Mouse (Mus musculus): ENCODE measurements around the gene Dclk1. TPM values are rescaled to one million over a fixed set of nuclear protein-coding genes. Genes with fewer than 3 reads are reported as not detected.

Gene Dclk1
- polyA plus RNA-seq, 1 experiment from 2014 or later, result 30.2 TPM

DNA sequence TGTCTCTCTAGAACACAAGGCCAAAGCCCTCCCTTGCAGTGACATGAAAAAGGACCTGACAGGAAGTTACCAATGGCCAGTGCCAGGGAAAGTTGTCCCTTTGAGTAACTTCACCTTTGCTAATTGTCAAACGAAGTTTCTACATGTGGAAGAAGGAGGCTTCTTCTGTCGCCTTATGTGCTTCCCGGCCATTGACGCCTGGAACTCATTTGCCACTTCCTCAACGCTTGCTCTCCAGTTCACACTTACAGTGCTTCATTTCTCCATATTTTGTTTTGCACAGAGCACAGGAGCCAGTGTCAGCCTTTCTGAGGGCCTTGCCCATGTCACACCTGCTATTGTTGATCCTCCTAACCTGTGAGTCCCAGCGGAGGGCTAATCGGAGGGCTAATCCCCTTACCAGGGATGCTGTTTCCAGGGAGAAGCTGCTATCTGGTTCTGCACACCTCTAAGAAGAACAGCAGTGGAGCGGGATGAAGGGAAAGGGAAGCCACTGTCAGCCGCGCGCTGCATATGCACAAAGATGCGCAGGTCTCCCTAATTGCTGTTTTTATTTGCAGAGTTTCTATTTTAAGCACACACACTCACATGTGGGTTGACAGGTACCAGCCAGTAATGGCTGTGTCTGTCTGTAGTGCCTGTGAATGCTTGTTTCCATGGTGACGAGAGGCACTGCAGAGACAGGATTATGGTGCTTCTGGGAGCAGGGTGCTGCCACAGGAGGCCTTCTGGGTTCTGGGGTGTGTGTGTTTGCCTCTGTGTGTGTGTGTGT, 109.3 kb downstream of the Dclk1 start:
- DNase-seq (ENCODE audit: low spot score), result peak; percentile 44
- H3K4me3 ChIP-seq, result no peak overlapping the region
- no peaks in the 10 kb centered on the region for H3K9me3 ChIP-seq (replicated peaks)
- no peaks in the 10 kb centered on the region for H3K36me3 ChIP-seq
- H3K4me1 ChIP-seq, result peaks cover 38% of the 10 kb centered on the region
- H3K27me3 ChIP-seq (ENCODE audit: low read depth, poor library complexity, severe bottlenecking), result no peaks in the 10 kb centered on the region
- WGBS, result 57% methylated on average over 13 of the region's 13 CpGs
- peak overlapping the region; percentile 43 for H3K27ac ChIP-seq

DNA sequence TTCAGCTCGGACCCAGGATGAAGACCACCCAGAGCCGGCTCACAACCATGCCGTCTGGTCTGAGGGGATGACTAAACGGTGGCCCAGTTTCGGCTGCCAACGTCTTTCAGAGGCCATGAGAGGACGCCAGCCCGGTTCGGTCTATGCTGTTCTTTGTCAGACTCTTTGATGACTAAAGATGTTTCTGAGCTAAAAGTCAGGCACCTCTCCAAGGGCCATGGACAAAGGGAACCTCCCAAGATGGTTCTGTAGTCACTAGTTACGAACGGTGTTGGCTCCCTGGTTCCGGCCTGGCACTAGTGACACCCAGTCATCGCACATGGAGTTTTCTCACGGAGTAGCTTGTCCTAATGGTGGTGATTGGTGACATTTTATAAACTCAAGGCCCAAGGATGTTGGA, 110.4 kb downstream of the Dclk1 start:
- H3K36me3 ChIP-seq, result no peaks in the 10 kb centered on the region
- H3K4me3 ChIP-seq, result no peak overlapping the region
- WGBS, result 85% methylated on average over 14 of the region's 14 CpGs
- no peak for DNase-seq (ENCODE audit: low spot score)
- no peaks in the 10 kb centered on the region for H3K27me3 ChIP-seq (ENCODE audit: low read depth, poor library complexity, severe bottlenecking)
- H3K27ac ChIP-seq, result peak overlapping the region; percentile 43
- H3K4me1 ChIP-seq, result peaks cover 36% of the 10 kb centered on the region
- no peaks in the 10 kb centered on the region for H3K9me3 ChIP-seq (replicated peaks)

- Histone ChIP-seq H3K9me3 (replicated peaks) (no peaks in the 10 kb centered on the region), H3K27ac (no peak overlapping the region), H3K4me1 (peaks cover 29% of the 10 kb centered on the region), H3K36me3 (no peaks in the 10 kb centered on the region), H3K27me3 (ENCODE audit: low read depth, poor library complexity, severe bottlenecking) (no peaks in the 10 kb centered on the region), H3K4me3 (no peak overlapping the region)
- no peak for DNase-seq (ENCODE audit: low spot score)
- 94% methylated on average over 9 of the region's 9 CpGs for WGBS
These were observed 111.0 kb downstream of the Dclk1 start for GRCm38 (mm10) chr3:55353169-55353568.

- Histone ChIP-seq H3K36me3 (no peaks in the 10 kb centered on the region), H3K4me1 (peaks cover 29% of the 10 kb centered on the region), H3K4me3 (no peak overlapping the region), H3K27me3 (ENCODE audit: low read depth, poor library complexity, severe bottlenecking) (no peaks in the 10 kb centered on the region), H3K9me3 (replicated peaks) (no peaks in the 10 kb centered on the region), H3K27ac (peak overlapping the region; percentile 54)
- WGBS, result 58% methylated on average over 13 of the region's 13 CpGs
- no peak for DNase-seq (ENCODE audit: low spot score)
These were observed 111.8 kb downstream of the Dclk1 start for GRCm38 (mm10) chr3:55353909-55354511.

GRCm38 (mm10) chr3:55354765-55355164, 112.6 kb downstream of the Dclk1 start:
- H3K9me3 ChIP-seq (replicated peaks), result no peaks in the 10 kb centered on the region
- H3K36me3 ChIP-seq, result no peaks in the 10 kb centered on the region
- H3K27ac ChIP-seq, result no peak overlapping the region
- no peak for DNase-seq (ENCODE audit: low spot score)
- WGBS, result 17% methylated on average over 3 of the region's 3 CpGs
- H3K27me3 ChIP-seq (ENCODE audit: low read depth, poor library complexity, severe bottlenecking), result no peaks in the 10 kb centered on the region
- H3K4me1 ChIP-seq, result peaks cover 29% of the 10 kb centered on the region
- H3K4me3 ChIP-seq, result no peak overlapping the region

- H3K27ac ChIP-seq, result no peak overlapping the region
- H3K27me3 ChIP-seq (ENCODE audit: low read depth, poor library complexity, severe bottlenecking), result no peaks in the 10 kb centered on the region
- 88% methylated on average over 8 of the region's 8 CpGs for WGBS
- no peak overlapping the region for H3K4me3 ChIP-seq
- no peaks in the 10 kb centered on the region for H3K9me3 ChIP-seq (replicated peaks)
- DNase-seq (ENCODE audit: low spot score), result no peak
- H3K36me3 ChIP-seq, result no peaks in the 10 kb centered on the region
- H3K4me1 ChIP-seq, result peaks cover 9% of the 10 kb centered on the region
These were observed 116.3 kb downstream of the Dclk1 start for GRCm38 (mm10) chr3:55358486-55358885.

DNA sequence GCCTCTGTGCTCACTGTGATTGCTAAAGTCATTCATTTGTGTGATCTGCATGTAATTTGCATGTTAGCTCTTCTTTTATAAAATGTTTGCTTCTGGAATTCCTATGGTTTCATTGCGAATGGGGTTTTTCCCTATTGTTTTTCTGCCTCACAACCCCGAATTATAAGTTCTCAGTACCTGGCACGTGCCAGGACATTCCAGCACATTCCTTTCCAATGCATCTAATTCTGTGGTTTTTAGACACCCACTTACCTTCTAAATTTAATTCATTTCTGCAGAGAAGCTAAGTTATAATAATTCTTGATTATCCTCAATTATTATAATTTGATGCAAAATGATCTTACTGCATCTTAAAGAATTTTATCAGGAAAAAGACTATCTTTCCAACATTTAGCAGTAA, 118.7 kb downstream of the Dclk1 start:
- DNase-seq (ENCODE audit: low spot score), result no peak
- H3K27me3 ChIP-seq (ENCODE audit: low read depth, poor library complexity, severe bottlenecking), result no peaks in the 10 kb centered on the region
- H3K4me1 ChIP-seq, result no peaks in the 10 kb centered on the region
- H3K4me3 ChIP-seq, result no peak overlapping the region
- 88% methylated on average over 3 of the region's 3 CpGs for WGBS
- no peak overlapping the region for H3K27ac ChIP-seq
- no peaks in the 10 kb centered on the region for H3K9me3 ChIP-seq (replicated peaks)
- no peaks in the 10 kb centered on the region for H3K36me3 ChIP-seq

- Histone ChIP-seq H3K36me3 (no peaks in the 10 kb centered on the region), H3K27me3 (ENCODE audit: low read depth, poor library complexity, severe bottlenecking) (no peaks in the 10 kb centered on the region), H3K9me3 (replicated peaks) (no peaks in the 10 kb centered on the region), H3K4me3 (no peak overlapping the region), H3K27ac (no peak overlapping the region), H3K4me1 (no peaks in the 10 kb centered on the region)
- DNase-seq (ENCODE audit: low spot score), result no peak
- WGBS, result 93% methylated on average over 8 of the region's 8 CpGs
These were observed 125.0 kb downstream of the Dclk1 start for GRCm38 (mm10) chr3:55367166-55367565.

- no peak for DNase-seq (ENCODE audit: low spot score)
- Histone ChIP-seq H3K4me1 (peaks cover 6% of the 10 kb centered on the region), H3K36me3 (no peaks in the 10 kb centered on the region), H3K27me3 (ENCODE audit: low read depth, poor library complexity, severe bottlenecking) (no peaks in the 10 kb centered on the region), H3K9me3 (replicated peaks) (no peaks in the 10 kb centered on the region), H3K4me3 (no peak overlapping the region), H3K27ac (no peak overlapping the region)
- WGBS, result 83% methylated on average over 7 of the region's 7 CpGs
These were observed 127.0 kb downstream of the Dclk1 start for GRCm38 (mm10) chr3:55369156-55369555.

- peak overlapping the region; percentile 72 for H3K27ac ChIP-seq
- peak; percentile 66 for DNase-seq (ENCODE audit: low spot score)
- 8% methylated on average over 11 of the region's 11 CpGs for WGBS
- H3K27me3 ChIP-seq (ENCODE audit: low read depth, poor library complexity, severe bottlenecking), result no peaks in the 10 kb centered on the region
- H3K4me3 ChIP-seq, result peak overlapping the region; percentile 41
- no peaks in the 10 kb centered on the region for H3K36me3 ChIP-seq
- H3K4me1 ChIP-seq, result peaks cover 16% of the 10 kb centered on the region
- H3K9me3 ChIP-seq (replicated peaks), result no peaks in the 10 kb centered on the region
These were observed 131.5 kb downstream of the Dclk1 start for GRCm38 (mm10) chr3:55373689-55374088.

- no peaks in the 10 kb centered on the region for H3K27me3 ChIP-seq (ENCODE audit: low read depth, poor library complexity, severe bottlenecking)
- no peaks in the 10 kb centered on the region for H3K9me3 ChIP-seq (replicated peaks)
- no peaks in the 10 kb centered on the region for H3K36me3 ChIP-seq
- 97% methylated on average over 6 of the region's 6 CpGs for WGBS
- H3K4me1 ChIP-seq, result peaks cover 51% of the 10 kb centered on the region
- DNase-seq (ENCODE audit: low spot score), result no peak
- H3K27ac ChIP-seq, result no peak overlapping the region
- no peak overlapping the region for H3K4me3 ChIP-seq
These were observed 136.4 kb downstream of the Dclk1 start for GRCm38 (mm10) chr3:55378591-55378990.

- peak overlapping the region; percentile 79 for H3K27ac ChIP-seq
- 13% methylated on average over 9 of the region's 9 CpGs for WGBS
These were observed 138.3 kb downstream of the Dclk1 start for GRCm38 (mm10) chr3:55380471-55380870.

GRCm38 (mm10) chr3:55392605-55393004, 150.4 kb downstream of the Dclk1 start:
- no peaks in the 10 kb centered on the region for H3K36me3 ChIP-seq
- whole genome bisulfite sequencing, result 84% methylated on average over 3 of the region's 3 CpGs
- DNase-seq (ENCODE audit: low spot score), result no peak

More at GRCm38 (mm10) chr3:55380471-55380870, 138.3 kb downstream of the Dclk1 start:
- H3K27me3 ChIP-seq (ENCODE audit: low read depth, poor library complexity, severe bottlenecking), result no peaks in the 10 kb centered on the region
- H3K9me3 ChIP-seq (replicated peaks), result no peaks in the 10 kb centered on the region
- peak; percentile 67 for DNase-seq (ENCODE audit: low spot score)
- peaks cover 35% of the 10 kb centered on the region for H3K4me1 ChIP-seq
- H3K36me3 ChIP-seq, result no peaks in the 10 kb centered on the region
- H3K4me3 ChIP-seq, result no peak overlapping the region

More at GRCm38 (mm10) chr3:55392605-55393004, 150.4 kb downstream of the Dclk1 start:
- Histone ChIP-seq H3K9me3 (replicated peaks) (no peaks in the 10 kb centered on the region), H3K4me1 (peaks cover 23% of the 10 kb centered on the region), H3K27ac (0 out of 2 replicates have a peak overlapping the region, but pooled peaks have one; percentile 37), H3K27me3 (ENCODE audit: low read depth, poor library complexity, severe bottlenecking) (no peaks in the 10 kb centered on the region), H3K4me3 (no peak overlapping the region)
